Mouse (Mus musculus) intestine, embryonic 14.5 days (tissue): ENCODE measurements at regions not wholly inside any gene's neighbourhood (a gene's known extent, or its start where the extent isn't known, plus 50 kb on each side); places are given as distances from the start of the nearest gene placed in this dataset.

Source experiments
- ATAC-seq: fragments of 200-750 bp; cut with Nextera tagmentation; replicated peaks from 2 replicates; pipeline ENCODE4 v1.8.0; 2017; ENCODE audit warnings: low read depth, moderate number of reproducible peaks, moderate TSS enrichment, moderate library complexity; ENCODE audit not compliant: low FRiP score, low TSS enrichment
- DNase-seq: peaks from one replicate; pipeline ENCODE4 v3.0.0-alpha.2; 2018; ENCODE audit warnings: low spot score
- H3K27ac ChIP-seq: fragments of 300-500 bp; sonication (generic); 2 replicates; pipeline ENCODE4 v1.5.1; 2014; ENCODE audit warnings: low read depth, mild to moderate bottlenecking, control low read depth
- H3K27me3 ChIP-seq: fragments of 300-500 bp; sonication (generic); replicated peaks from 2 replicates; pipeline ENCODE4 v1.6.1; 2014; ENCODE audit warnings: low read length, control low read depth; ENCODE audit not compliant: control insufficient read depth, insufficient read depth
- H3K36me3 ChIP-seq: fragments of 300-500 bp; sonication (generic); 2 replicates; pipeline ENCODE4 v1.6.1; 2014; ENCODE audit warnings: low read length, control low read depth; ENCODE audit not compliant: control insufficient read depth, insufficient read depth
- H3K4me1 ChIP-seq: fragments of 300-500 bp; sonication (generic); replicated peaks from 2 replicates; pipeline ENCODE4 v1.6.1; 2014; ENCODE audit warnings: low read length, control low read depth, mixed read lengths; ENCODE audit not compliant: control insufficient read depth, insufficient read depth
- H3K4me2 ChIP-seq: fragments of 300-500 bp; sonication (generic); 2 replicates; pipeline ENCODE4 v1.6.1; 2014; ENCODE audit warnings: low read length
- H3K4me3 ChIP-seq: fragments of 300-500 bp; sonication (generic); 2 replicates; pipeline ENCODE4 v1.5.1; 2014; ENCODE audit warnings: low read depth, low read length, control low read depth, mixed read lengths
- H3K9ac ChIP-seq: fragments of 300-500 bp; sonication (generic); 2 replicates; pipeline ENCODE4 v1.6.1; 2014; ENCODE audit warnings: mild to moderate bottlenecking, low read length
- H3K9me3 ChIP-seq: fragments of 300-500 bp; sonication (generic); 2 replicates; pipeline ENCODE4 v1.6.1; 2016; ENCODE audit warnings: low read length, control low read depth; ENCODE audit not compliant: control insufficient read depth
- WGBS: fragments of 180-500 bp; shearing (Covaris S2); extraction: QIAGEN DNeasy Blood & Tissue Kit; methylation state at CpG from one replicate; pipeline ENCODE4 v1.1.7; 2014; 5-methylcytosine and 5-hydroxymethylcytosine counted together

DNA sequence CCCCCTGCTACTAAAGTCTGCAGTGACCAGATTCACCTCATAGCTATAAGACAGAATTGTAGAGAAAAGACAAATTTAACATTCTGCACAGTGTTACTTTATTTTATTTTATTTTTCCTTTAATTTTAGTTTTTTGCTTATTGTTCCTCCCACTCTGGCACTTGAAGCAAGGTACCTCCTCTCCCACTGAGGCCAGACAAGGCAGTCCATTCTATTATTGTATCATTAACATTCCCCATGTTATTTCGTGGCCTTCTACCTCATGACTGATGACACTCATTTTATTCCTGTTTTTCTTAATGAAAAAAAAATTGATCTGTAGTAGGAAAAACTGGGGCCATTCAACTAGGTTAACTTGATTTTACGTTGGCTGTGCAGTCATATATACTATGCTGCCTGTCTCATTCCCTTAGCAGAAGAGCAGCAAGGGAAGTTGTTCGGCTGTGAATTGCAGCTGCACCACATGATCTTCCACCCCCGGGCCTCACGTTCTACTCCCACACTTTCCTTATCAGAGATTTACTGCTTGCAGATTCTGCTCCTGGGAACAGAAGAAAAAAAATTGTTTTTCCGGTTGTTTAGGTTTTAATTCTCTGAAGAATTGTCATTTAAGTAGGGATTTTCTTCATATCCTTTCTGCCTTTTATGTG, 76.1 kb upstream of the Gnai1 start:
- Histone ChIP-seq H3K4me1 (no peaks in the 10 kb centered on the region), H3K27ac (no peak overlapping the region), H3K4me2 (no peak overlapping the region), H3K9ac (no peak overlapping the region), H3K9me3 (no peaks in the 10 kb centered on the region), H3K27me3 (no peaks in the 10 kb centered on the region), H3K4me3 (no peak overlapping the region), H3K36me3 (no peaks in the 10 kb centered on the region)
- ATAC-seq (no peak; the same call in 1 of the 2 replicates), DNase-seq (no peak)
- WGBS, result 31% methylated on average over 6 of the region's 6 CpGs

DNA sequence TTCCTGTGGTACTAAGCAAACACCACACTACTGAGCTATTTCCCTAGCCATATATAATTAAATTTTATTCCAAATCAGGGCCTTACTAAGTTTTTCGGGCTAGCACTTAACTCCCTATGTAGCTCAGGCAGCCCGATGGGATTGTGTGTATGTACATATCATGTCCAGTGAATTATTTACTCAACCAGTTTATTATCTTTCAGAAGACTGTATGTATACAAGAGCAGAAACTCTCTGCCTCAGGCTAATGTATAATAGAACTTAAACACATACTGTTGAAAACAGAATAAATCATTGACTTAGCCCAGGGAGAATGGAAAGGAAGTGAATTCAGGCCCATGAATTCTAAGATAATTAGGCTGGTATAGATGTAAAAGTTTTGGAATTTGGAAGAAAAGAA, 74.1 kb upstream of the Gnai1 start:
- no peak for ATAC-seq
- DNase-seq, result no peak
- H3K27me3 ChIP-seq, result no peaks in the 10 kb centered on the region
- no peaks in the 10 kb centered on the region for H3K4me1 ChIP-seq
- WGBS, result 39% methylated on average over 2 of the region's 2 CpGs
- H3K4me3 ChIP-seq, result no peak overlapping the region
- no peak overlapping the region for H3K9ac ChIP-seq
- H3K4me2 ChIP-seq, result no peak overlapping the region
- H3K9me3 ChIP-seq, result no peaks in the 10 kb centered on the region
- no peaks in the 10 kb centered on the region for H3K36me3 ChIP-seq
- H3K27ac ChIP-seq, result no peak overlapping the region

DNA sequence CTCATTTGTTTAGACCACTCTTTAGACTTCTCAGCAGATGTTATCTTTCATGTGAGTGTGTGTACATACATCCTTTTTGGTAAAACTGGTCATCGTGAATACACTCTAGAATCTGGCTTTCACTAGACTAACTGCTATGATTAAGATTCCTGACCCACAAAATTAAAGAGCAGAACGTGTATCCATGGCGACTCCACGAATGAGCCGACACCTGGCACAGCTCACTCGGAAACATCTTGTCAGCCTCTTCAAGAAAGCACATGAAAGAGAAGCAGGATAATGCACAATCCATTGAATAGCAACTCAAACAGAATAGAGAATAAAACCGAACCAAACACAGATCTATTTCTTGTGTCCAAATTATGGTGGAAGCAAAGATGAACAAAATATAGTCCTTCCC, 73.1 kb upstream of the Gnai1 start:
- no peak for DNase-seq
- H3K4me3 ChIP-seq, result no peak overlapping the region
- H3K36me3 ChIP-seq, result no peaks in the 10 kb centered on the region
- H3K4me2 ChIP-seq, result no peak overlapping the region
- H3K9ac ChIP-seq, result no peak overlapping the region
- no peaks in the 10 kb centered on the region for H3K27me3 ChIP-seq
- ATAC-seq, result no peak
- no peaks in the 10 kb centered on the region for H3K9me3 ChIP-seq
- 44% methylated on average over 7 of the region's 7 CpGs for WGBS
- H3K27ac ChIP-seq, result no peak overlapping the region
- no peaks in the 10 kb centered on the region for H3K4me1 ChIP-seq

GRCm38 (mm10) chr5:18425098-18425497, 64.9 kb upstream of the Gnai1 start:
- no peak for ATAC-seq
- 41% methylated on average over 4 of the region's 4 CpGs for WGBS

DNA sequence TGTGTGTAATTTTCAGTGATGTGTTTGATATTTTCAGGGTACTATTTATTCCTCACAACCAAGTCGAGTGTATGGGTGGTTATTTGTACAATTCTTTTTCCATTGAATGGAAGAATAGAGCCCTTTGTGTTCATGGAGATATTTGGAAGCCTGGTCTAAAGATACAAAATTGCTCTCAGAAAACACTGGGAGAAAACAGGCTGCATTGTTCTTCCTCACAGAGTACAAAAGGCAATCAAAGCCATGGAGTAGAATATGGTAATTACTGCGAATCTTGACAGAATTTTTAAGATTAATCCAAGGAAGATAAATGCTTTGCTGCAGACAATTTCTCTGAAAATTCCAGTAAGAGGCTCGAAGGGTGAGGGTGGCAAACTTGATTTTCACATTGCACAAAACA, 54.7 kb upstream of the Gnai1 start:
- WGBS, result 63% methylated on average over 3 of the region's 3 CpGs
- no peak overlapping the region for H3K4me2 ChIP-seq
- ATAC-seq (no peak), DNase-seq (no peak)
- no peaks in the 10 kb centered on the region for H3K27me3 ChIP-seq
- no peaks in the 10 kb centered on the region for H3K4me1 ChIP-seq
- H3K36me3 ChIP-seq, result no peaks in the 10 kb centered on the region
- H3K9me3 ChIP-seq, result no peaks in the 10 kb centered on the region
- H3K9ac ChIP-seq, result no peak overlapping the region
- no peak overlapping the region for H3K27ac ChIP-seq
- no peak overlapping the region for H3K4me3 ChIP-seq

More at GRCm38 (mm10) chr5:18425098-18425497, 64.9 kb upstream of the Gnai1 start:
- Histone ChIP-seq H3K36me3 (no peaks in the 10 kb centered on the region), H3K4me1 (no peaks in the 10 kb centered on the region), H3K4me2 (no peak overlapping the region), H3K4me3 (no peak overlapping the region), H3K27me3 (no peaks in the 10 kb centered on the region), H3K9ac (no peak overlapping the region), H3K27ac (no peak overlapping the region), H3K9me3 (no peaks in the 10 kb centered on the region)
- no peak for DNase-seq
